Mouse (Mus musculus): Measurements from ENCODE around the gene Scn10a. TPM values are rescaled to one million over a fixed set of nuclear protein-coding genes. Genes with fewer than 3 reads are reported as not detected.

Gene Scn10a
- not detected in 2 replicates for polyA plus RNA-seq (2012; rRNA removed)

GRCm38 (mm10) chr9:119719222-119719621, at the start of gene Scn10a:
Gene Scn10a, minus strand, starts transcription at chr9:119719322.

GRCm38 (mm10) chr9:119578636-119579438, 140.3 kb downstream of the Scn10a start, which contains the start of gene Scn5a:
Gene Scn5a, minus strand, starts transcription at chr9:119579016.

Other genes with a start within 250 kb of the Scn10a start
- 0.19 and 0.26 TPM in 2 replicates for gene Scn5a, start 140.3 kb downstream of the Scn10a start, polyA plus RNA-seq (2012; rRNA removed)
- gene Scn11a, start 106.1 kb upstream of the Scn10a start, polyA plus RNA-seq (2012; rRNA removed) = not detected in 2 replicates
- 9.3 and 13.2 TPM in 2 replicates for gene Wdr48, start 175.6 kb upstream of the Scn10a start, polyA plus RNA-seq (2012; rRNA removed)
- 12.7 and 12.8 TPM in 2 replicates for gene Gorasp1, start 218.2 kb upstream of the Scn10a start, polyA plus RNA-seq (2012; rRNA removed)
- 0.03 and 0.04 TPM in 2 replicates for gene Ttc21a, start 218.3 kb upstream of the Scn10a start, polyA plus RNA-seq (2012; rRNA removed)

All from stomach, adult 2 months (tissue).